Mouse (Mus musculus): ENCODE measurements around the gene Gabra1. TPM values are rescaled to one million over a fixed set of nuclear protein-coding genes. Genes with fewer than 3 reads are reported as not detected.

Gene Gabra1
- 0.37 TPM in 1 of 2 replicates, not detected in the other for total RNA-seq (2017)

- no peak for ATAC-seq (ENCODE audit: extremely low read depth, insufficient number of reproducible peaks, low FRiP score, poor library complexity, severe bottlenecking)
These were observed at the start of gene Gabra1 for GRCm38 (mm10) chr11:42182825-42183152. Gene Gabra1, minus strand, starts transcription at chr11:42182930.

- ATAC-seq (ENCODE audit: extremely low read depth, insufficient number of reproducible peaks, low FRiP score, poor library complexity, severe bottlenecking) = no peak
These were observed 531 bp downstream of the Gabra1 start for GRCm38 (mm10) chr11:42181973-42182824.

- no peak for ATAC-seq (ENCODE audit: extremely low read depth, insufficient number of reproducible peaks, low FRiP score, poor library complexity, severe bottlenecking)
These were observed 1.3 kb downstream of the Gabra1 start for GRCm38 (mm10) chr11:42181426-42181825.

- ATAC-seq (ENCODE audit: extremely low read depth, insufficient number of reproducible peaks, low FRiP score, poor library complexity, severe bottlenecking) = no peak
These were observed 3.2 kb downstream of the Gabra1 start for GRCm38 (mm10) chr11:42179535-42179934.

- ATAC-seq (ENCODE audit: extremely low read depth, insufficient number of reproducible peaks, low FRiP score, poor library complexity, severe bottlenecking) = no peak
These were observed 4.4 kb downstream of the Gabra1 start for GRCm38 (mm10) chr11:42178296-42178695.

GRCm38 (mm10) chr11:42151396-42151795, 31.3 kb downstream of the Gabra1 start:
- no peak for ATAC-seq (ENCODE audit: extremely low read depth, insufficient number of reproducible peaks, low FRiP score, poor library complexity, severe bottlenecking)

- ATAC-seq (ENCODE audit: extremely low read depth, insufficient number of reproducible peaks, low FRiP score, poor library complexity, severe bottlenecking) = no peak
These were observed 65.8 kb downstream of the Gabra1 start for GRCm38 (mm10) chr11:42116931-42117330.

- no peak for ATAC-seq (ENCODE audit: extremely low read depth, insufficient number of reproducible peaks, low FRiP score, poor library complexity, severe bottlenecking)
These were observed 72.7 kb downstream of the Gabra1 start for GRCm38 (mm10) chr11:42110051-42110450.

- no peak for ATAC-seq (ENCODE audit: extremely low read depth, insufficient number of reproducible peaks, low FRiP score, poor library complexity, severe bottlenecking)
These were observed 73.1 kb downstream of the Gabra1 start for GRCm38 (mm10) chr11:42109627-42110026.

- no peak for ATAC-seq (ENCODE audit: extremely low read depth, insufficient number of reproducible peaks, low FRiP score, poor library complexity, severe bottlenecking)
These were observed 87.2 kb downstream of the Gabra1 start for GRCm38 (mm10) chr11:42095556-42095955.

Other genes with a start within 250 kb of the Gabra1 start
- not detected in 2 replicates for gene Gabrg2, start 182.1 kb downstream of the Gabra1 start, total RNA-seq (2017)
- gene Gabra6, start 138.1 kb upstream of the Gabra1 start, total RNA-seq (2017) = not detected in 2 replicates
- not detected in 2 replicates for gene Gabrb2, start 236.8 kb upstream of the Gabra1 start, total RNA-seq (2017)

Data from neutrophil, adult 5-6 weeks (primary cell).